Mouse (Mus musculus) embryo, embryonic 10 days (tissue): Measurements from ENCODE around the gene Kcnk13.
A peak's percentile ranks its signal among the peaks of the same experiment; 100 is the strongest.

ENCODE experiments used
- DNase-seq: peaks from one replicate; pipeline ENCODE4 v3.0.0-alpha.2; 2015; ENCODE audit warnings: low spot score

The Kcnk13 gene

GRCm38 (mm10) chr12:100090750-100091149 lies 126.5 kb downstream of the Kcnk13 start:
- DNase-seq: no peak

GRCm38 (mm10) chr12:100093046-100093445 lies 128.7 kb downstream of the Kcnk13 start:
- DNase-seq: no peak

GRCm38 (mm10) chr12:100099971-100100706 lies 135.8 kb downstream of the Kcnk13 start:
- DNase-seq: no peak

GRCm38 (mm10) chr12:100100707-100101030 lies 136.4 kb downstream of the Kcnk13 start:
- DNase-seq: no peak

GRCm38 (mm10) chr12:100101651-100102050 lies 137.4 kb downstream of the Kcnk13 start:
- no peak for DNase-seq

GRCm38 (mm10) chr12:100104530-100104929 lies 140.2 kb downstream of the Kcnk13 start:
- no peak for DNase-seq

GRCm38 (mm10) chr12:100106275-100106895 lies 142.1 kb downstream of the Kcnk13 start:
- DNase-seq: peak; percentile 87

- no peak for DNase-seq
Measured at GRCm38 (mm10) chr12:100107436-100107835, 143.1 kb downstream of the Kcnk13 start.

- DNase-seq: peak; percentile 88
Measured at GRCm38 (mm10) chr12:100109986-100110696, 145.8 kb downstream of the Kcnk13 start, which contains the start of gene Psmc1. Psmc1 (plus strand) TSS chr12:100110154.
